Mouse (Mus musculus): ENCODE measurements around the gene Prok2.

The Prok2 gene

GRCm38 (mm10) chr6:99725971-99726561 lies at the start of gene Prok2:
Gene Prok2, minus strand, starts transcription at chr6:99726392.
- DNase-seq (ENCODE audit: low spot score in 2 of 2), result no peak

- peak in 1 of 2 experiments; percentile 27 for DNase-seq (ENCODE audit: low spot score in 2 of 2)
Measured at GRCm38 (mm10) chr6:99774680-99775079, 48.5 kb upstream of the Prok2 start.

GRCm38 (mm10) chr6:99768495-99768894 lies 42.3 kb upstream of the Prok2 start:
- no peak for DNase-seq (ENCODE audit: low spot score in 2 of 2)

DNA sequence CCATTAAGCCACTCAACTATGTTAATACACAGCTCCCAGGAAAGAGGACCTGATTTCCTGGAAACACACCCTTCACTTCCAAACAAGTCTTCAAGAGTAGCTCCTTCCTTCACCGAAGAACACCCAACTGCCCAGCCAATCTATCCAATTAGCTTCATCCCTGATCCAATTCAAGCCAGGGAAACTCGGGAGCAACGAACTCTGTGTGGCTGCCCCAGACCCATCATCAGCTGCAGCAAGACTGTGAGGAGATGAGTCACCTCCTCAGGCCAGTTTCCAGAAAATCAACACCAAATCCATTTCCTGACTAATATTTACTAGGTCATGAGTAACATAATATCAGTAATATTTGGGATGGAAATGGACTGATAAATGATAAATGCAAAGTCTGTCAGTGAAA lies 38.7 kb upstream of the Prok2 start:
- no peak for DNase-seq (ENCODE audit: low spot score in 2 of 2)

- no peak for DNase-seq (ENCODE audit: low spot score in 2 of 2)
Measured at GRCm38 (mm10) chr6:99762069-99762985, 36.1 kb upstream of the Prok2 start.

GRCm38 (mm10) chr6:99756105-99756504 lies 29.9 kb upstream of the Prok2 start:
- no peak for DNase-seq (ENCODE audit: low spot score in 2 of 2)

GRCm38 (mm10) chr6:99751308-99751707 lies 25.1 kb upstream of the Prok2 start:
- DNase-seq (ENCODE audit: low spot score in 2 of 2), result no peak

DNA sequence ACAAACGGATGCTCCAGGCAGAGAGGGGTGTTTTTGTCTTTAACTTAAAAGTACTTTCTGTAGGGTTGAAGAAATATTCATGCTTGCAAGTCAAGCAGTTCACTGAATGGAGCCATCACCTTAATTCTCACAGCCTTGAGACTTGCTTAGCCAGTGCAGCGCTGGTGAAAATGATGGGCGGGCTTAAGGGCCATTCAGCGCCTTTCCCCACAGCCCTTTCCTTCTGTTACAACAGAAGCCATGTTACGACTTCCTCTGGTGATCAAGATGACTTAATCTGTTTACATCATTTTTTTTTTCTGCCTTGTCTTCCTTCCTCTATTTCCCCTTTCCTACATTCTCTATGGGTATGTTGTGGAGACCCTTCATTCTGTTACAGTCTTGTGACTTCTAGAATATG lies 20.1 kb upstream of the Prok2 start:
- DNase-seq (ENCODE audit: low spot score in 2 of 2), result no peak

DNA sequence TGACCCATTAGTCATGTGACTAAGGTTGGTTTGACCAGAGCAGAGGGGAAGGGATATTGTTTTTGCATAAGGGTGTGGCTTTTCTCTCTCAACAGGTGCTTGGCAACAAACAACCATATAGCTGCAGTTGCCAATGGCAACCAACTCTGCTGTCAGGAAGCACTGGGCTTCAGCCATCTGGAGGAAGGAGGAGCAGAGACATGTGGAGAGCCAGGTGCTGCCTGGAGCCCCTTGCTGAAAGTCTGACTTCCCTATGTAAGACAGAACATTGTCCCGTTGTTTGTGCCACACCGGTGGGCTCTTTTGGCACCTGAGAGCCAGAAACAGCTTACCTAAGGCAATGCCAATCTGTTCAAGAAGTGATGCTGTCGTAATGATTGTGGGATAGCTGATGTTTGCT lies 16.7 kb upstream of the Prok2 start:
- DNase-seq (ENCODE audit: low spot score in 2 of 2), result no peak

GRCm38 (mm10) chr6:99734666-99735065 lies 8.5 kb upstream of the Prok2 start:
- no peak for DNase-seq (ENCODE audit: low spot score in 2 of 2)

GRCm38 (mm10) chr6:99732673-99733072 lies 6.5 kb upstream of the Prok2 start:
- DNase-seq (ENCODE audit: low spot score in 2 of 2), result no peak

GRCm38 (mm10) chr6:99731926-99732325 lies 5.7 kb upstream of the Prok2 start:
- no peak for DNase-seq (ENCODE audit: low spot score in 2 of 2)

- DNase-seq (ENCODE audit: low spot score in 2 of 2), result no peak
Measured at GRCm38 (mm10) chr6:99729853-99730252, 3.7 kb upstream of the Prok2 start.

DNA sequence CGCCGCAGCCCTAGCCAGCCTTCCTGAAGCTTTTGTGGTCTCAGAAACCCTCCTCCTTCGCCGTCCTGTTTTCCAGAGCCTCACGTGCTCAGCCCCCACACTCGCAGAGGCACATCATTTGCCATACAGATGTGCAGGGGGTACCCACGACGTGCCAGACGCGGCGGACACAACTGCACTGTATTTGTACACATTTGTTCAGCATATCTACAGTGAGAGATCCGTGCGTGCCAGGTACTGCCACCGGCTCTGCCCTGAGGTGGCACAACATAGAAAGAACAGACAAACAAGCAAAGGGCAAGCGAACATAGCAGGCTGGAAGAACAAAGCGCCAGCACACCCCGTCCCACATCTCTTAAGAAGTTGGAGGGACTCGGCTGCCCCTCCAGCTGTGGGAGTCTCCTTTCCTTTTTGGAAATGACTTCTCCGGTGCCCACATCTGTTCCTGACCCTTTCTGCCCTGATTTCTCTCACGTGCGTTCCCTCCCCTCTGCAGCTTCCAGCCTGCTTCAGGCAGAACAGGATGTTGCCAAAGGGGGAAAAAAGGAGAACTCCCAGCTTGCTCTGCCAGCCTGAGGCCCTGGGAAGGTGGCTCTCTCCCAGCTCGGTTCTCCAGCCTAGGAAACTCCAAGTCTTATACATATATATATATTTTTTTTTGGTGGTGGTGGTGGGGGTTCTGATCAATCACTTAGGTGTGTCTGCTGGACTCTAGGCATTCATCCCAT lies 548 bp upstream of the Prok2 start:
- DNase-seq (ENCODE audit: low spot score in 2 of 2), result no peak

GRCm38 (mm10) chr6:99722390-99722789 lies 3.8 kb downstream of the Prok2 start:
- no peak for DNase-seq (ENCODE audit: low spot score in 2 of 2)

GRCm38 (mm10) chr6:99721032-99721431 lies 5.2 kb downstream of the Prok2 start:
- DNase-seq (ENCODE audit: low spot score in 2 of 2), result peak in 1 of 2 experiments; percentile 17

DNA sequence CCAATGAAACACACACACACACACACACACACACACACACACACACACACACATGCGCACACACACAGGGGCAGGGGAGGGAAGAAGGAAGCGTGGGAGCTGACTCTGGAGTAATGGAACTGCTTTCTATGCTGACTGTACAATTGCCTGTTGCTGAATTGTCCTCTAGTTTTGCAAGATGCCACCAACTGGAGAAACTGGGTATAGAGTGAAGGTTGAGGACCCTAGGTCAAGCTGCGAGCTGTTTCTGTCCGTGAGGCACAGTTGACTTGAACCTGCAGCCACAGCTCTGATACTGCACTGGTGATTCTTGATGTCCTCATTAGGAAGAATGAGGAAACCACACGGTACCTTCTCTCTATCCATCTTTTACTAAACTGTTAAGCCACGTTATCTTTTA lies 10.3 kb downstream of the Prok2 start:
- no peak for DNase-seq (ENCODE audit: low spot score in 2 of 2)

GRCm38 (mm10) chr6:99715191-99715590 lies 11.0 kb downstream of the Prok2 start:
- no peak for DNase-seq (ENCODE audit: low spot score in 2 of 2)

DNA sequence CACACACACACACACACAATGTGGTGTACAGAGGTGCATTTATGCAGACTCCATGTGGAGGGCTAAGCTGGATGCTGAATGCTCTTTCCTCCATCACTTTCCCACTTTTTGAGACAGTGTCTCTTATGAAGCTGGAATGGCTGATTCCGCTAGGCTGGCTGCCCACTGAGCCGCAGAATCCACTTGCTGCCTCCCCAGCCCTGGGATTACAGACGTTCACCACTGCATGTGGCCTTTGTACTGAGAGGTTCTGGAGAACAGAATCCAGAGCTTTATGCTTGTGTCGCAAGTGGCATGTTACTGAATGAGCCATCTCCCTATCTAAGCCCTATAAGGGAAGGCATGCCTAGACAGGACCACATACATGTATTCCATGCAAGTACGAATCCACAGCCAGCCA lies 12.9 kb downstream of the Prok2 start:
- DNase-seq (ENCODE audit: low spot score in 2 of 2), result no peak

- no peak for DNase-seq (ENCODE audit: low spot score in 2 of 2)
Measured at GRCm38 (mm10) chr6:99711576-99712101, 14.6 kb downstream of the Prok2 start.

DNA sequence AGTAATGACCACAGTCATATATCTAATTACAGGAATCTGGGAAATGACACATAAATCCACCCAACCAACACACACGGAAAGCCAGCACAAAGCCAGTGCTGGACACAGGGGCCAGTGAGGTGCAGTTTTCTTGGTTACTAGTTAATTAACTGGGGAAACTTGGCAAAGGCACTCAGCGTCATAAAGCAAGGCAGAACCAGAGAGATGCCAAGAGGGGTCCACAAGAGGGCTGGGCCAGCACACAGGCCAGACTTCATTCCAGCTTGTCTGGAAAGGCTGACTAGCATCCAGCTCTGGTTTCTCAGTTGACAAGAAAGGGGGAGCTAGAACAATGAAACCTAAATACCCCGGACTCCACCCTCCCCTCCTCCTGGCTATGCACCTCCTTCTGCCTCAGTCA lies 25.7 kb downstream of the Prok2 start:
- DNase-seq (ENCODE audit: low spot score in 2 of 2), result no peak
